ENCODE assay signal across 8 mouse cellular contexts in genomic region chr9:45983676-45984408, GRCm38 (mm10). TPM values are rescaled to one million over a fixed set of nuclear protein-coding genes. Genes with fewer than 3 reads are reported as not detected.
DNase-seq lines count a peak whose midpoint lies in the region; ATAC-seq and TF ChIP-seq lines count a peak whose summit lies in the region.

No protein-coding gene starts in this region.

- peak overlapping the region; percentile 56 for H3K4me3 ChIP-seq in cortical plate, adult 2 months (ENCODE audit: insufficient read depth, low read length)
- H3K4me3 ChIP-seq in heart, embryonic 11.5 days (ENCODE audit: low read depth, low read length) = peak overlapping the region; percentile 97

- H3K27me3 ChIP-seq in heart, embryonic 11.5 days (ENCODE audit: control insufficient read depth, insufficient read depth, low read length) = no peaks in the 10 kb centered on the region

- 0 out of 2 replicates have a peak overlapping the region, but pooled peaks have one; percentile 10 for H3K27ac ChIP-seq in cortical plate, adult 2 months (ENCODE audit: insufficient read depth, low read length)
- H3K27ac ChIP-seq in heart, embryonic 11.5 days (ENCODE audit: low read depth, low read length) = peak overlapping the region; percentile 93

- WGBS in heart, embryonic 11.5 days (ENCODE audit: insufficient replicate concordance) = 1% methylated on average over 23 of the region's 23 CpGs

- peak overlapping the region; percentile 98 for H3K4me2 ChIP-seq in heart, embryonic 11.5 days

- no peaks in the 10 kb centered on the region; the same call in 1 of the 2 replicates for H3K4me1 ChIP-seq in cortical plate, adult 2 months (ENCODE audit: control insufficient read depth, insufficient read depth, low read length)
- H3K4me1 ChIP-seq in heart, embryonic 11.5 days (ENCODE audit: control insufficient read depth, insufficient read depth, low read length) = peaks cover 11% of the 10 kb centered on the region

- TF ChIP-seq POLR2A in cortical plate, adult 2 months (IDR thresholded peaks at IDR 0.05; ENCODE audit: extremely low read depth, insufficient read depth, low read length) = no peak

- 0 out of 2 replicates have a peak, but pooled peaks have one; percentile 25 for ATAC-seq in heart, embryonic 11.5 days (replicated peaks; ENCODE audit: insufficient number of reproducible peaks, low FRiP score, low TSS enrichment)

- H3K9ac ChIP-seq in heart, embryonic 11.5 days (ENCODE audit: low read depth, low read length) = peak overlapping the region; percentile 98

- peak; percentile 25 to 32 for DNase-seq in frontal cortex, postnatal 10 days (ENCODE audit: low spot score in 2 of 2)
- DNase-seq in frontal cortex, postnatal 25 days (ENCODE audit: low spot score in 2 of 2) = no peak
- peak; percentile 40 for DNase-seq in Muller cell, postnatal 12 days (ENCODE audit: inconsistent ontology term)
- DNase-seq in kidney, postnatal 14 days = peak; percentile 39
- DNase-seq in lung, postnatal 25 days (ENCODE audit: low spot score) = peak; percentile 14
- peak; percentile 19 for DNase-seq in right cerebral cortex, postnatal 25 days

- no peaks in the 10 kb centered on the region for H3K36me3 ChIP-seq in heart, embryonic 11.5 days (ENCODE audit: control insufficient read depth, insufficient read depth, low read length)

- H3K9me3 ChIP-seq in heart, embryonic 11.5 days (replicated peaks; ENCODE audit: control insufficient read depth, low read length) = no peaks in the 10 kb centered on the region

- TF ChIP-seq CTCF in cortical plate, adult 2 months (IDR thresholded peaks at IDR 0.05; ENCODE audit: extremely low read depth, insufficient read depth, low read length) = no peak

RNA-seq across cellular contexts. Expression of gene Pafah1b2, which starts 28.6 kb away (rescaled TPM):
- polyA plus RNA-seq in cortical plate, adult 2 months (2012; rRNA removed) = 90.3 and 92.6 TPM in 2 replicates
- polyA plus RNA-seq in heart, embryonic 11.5 days (2014; fragmentation: Nextera tagmentation; extraction: Ambion mirVana) = 155 and 163 TPM in 2 replicates

RNA-seq across cellular contexts. Expression of gene Sik3, which starts 28.8 kb away (rescaled TPM):
- polyA plus RNA-seq in cortical plate, adult 2 months (2012; rRNA removed) = 46.5 and 47.0 TPM in 2 replicates
- 10.0 and 10.1 TPM in 2 replicates for polyA plus RNA-seq in heart, embryonic 11.5 days (2014; fragmentation: Nextera tagmentation; extraction: Ambion mirVana)

RNA-seq across cellular contexts. Expression of gene Sidt2, which starts 28.8 kb away (rescaled TPM):
- polyA plus RNA-seq in cortical plate, adult 2 months (2012; rRNA removed) = 103 and 117 TPM in 2 replicates
- polyA plus RNA-seq in heart, embryonic 11.5 days (2014; fragmentation: Nextera tagmentation; extraction: Ambion mirVana) = 34.7 and 36.0 TPM in 2 replicates

RNA-seq across cellular contexts. Expression of gene Tagln, which starts 48.0 kb away (rescaled TPM):
- polyA plus RNA-seq in cortical plate, adult 2 months (2012; rRNA removed) = 16.0 and 18.3 TPM in 2 replicates
- polyA plus RNA-seq in heart, embryonic 11.5 days (2014; fragmentation: Nextera tagmentation; extraction: Ambion mirVana) = 365 and 386 TPM in 2 replicates

Comparison
In these comparisons a context has a peak if more than half of its experiments do, and no peak if none do; other contexts are left out.
1. DNase-seq: peak in frontal cortex, postnatal 10 days (2 of 2), Muller cell, postnatal 12 days (single experiment), kidney, postnatal 14 days (single experiment), lung, postnatal 25 days (single experiment) and right cerebral cortex, postnatal 25 days (single experiment); none in frontal cortex, postnatal 25 days (0 of 2).